Mouse (Mus musculus) activated CD4-positive, CD25-positive, alpha-beta regulatory T cell, adult 9 weeks (primary cell): ENCODE data around the gene Plpp3. TPM values are rescaled to one million over a fixed set of nuclear protein-coding genes. Genes with fewer than 3 reads are reported as not detected.

Experiments used
- polyA plus RNA-seq: library from polyadenylated mRNA; unstranded; fragments of 100-300 nt; shearing (Covaris generic); gene quantifications from one replicate; pipeline ENCODE4 v1.2.1, GENCODE M21; 2017

The Plpp3 gene
- polyA plus RNA-seq = 0.17 TPM

GRCm38 (mm10) chr4:105157276-105158168 lies at the start of gene Plpp3:
Gene Plpp3, plus strand, starts transcription at chr4:105157347.

GRCm38 (mm10) chr4:105109199-105109989 lies 47.8 kb upstream of the Plpp3 start, which contains the start of gene Prkaa2:
Gene Prkaa2, minus strand, starts transcription at chr4:105109890.

Other genes with a start within 250 kb of the Plpp3 start
- not detected for gene Fyb2, start 243.9 kb upstream of the Plpp3 start, polyA plus RNA-seq
- gene Prkaa2, start 47.5 kb upstream of the Plpp3 start, polyA plus RNA-seq = not detected